Mouse (Mus musculus) neural tube, embryonic 14.5 days (tissue): ENCODE data around the gene Myd88. TPM values are rescaled to one million over a fixed set of nuclear protein-coding genes. Genes with fewer than 3 reads are reported as not detected.

ENCODE experiments used
- ATAC-seq: fragments of 200-750 bp; cut with Nextera tagmentation; 2 replicates; pipeline ENCODE4 v1.8.0; 2017; ENCODE audit warnings: low read depth, mild to moderate bottlenecking, moderate TSS enrichment, moderate library complexity
- H3K27ac ChIP-seq: fragments of 300-500 bp; sonication (generic); 2 replicates; pipeline ENCODE4 v1.5.1; 2014; ENCODE audit warnings: low read depth, mild to moderate bottlenecking, control low read depth, low read length, moderate library complexity, mixed read lengths
- H3K27me3 ChIP-seq: fragments of 300-500 bp; sonication (generic); 2 replicates; pipeline ENCODE4 v1.6.1; 2014; ENCODE audit warnings: low read length; ENCODE audit not compliant: control insufficient read depth, insufficient read depth
- H3K36me3 ChIP-seq: fragments of 300-500 bp; sonication (generic); 2 replicates; pipeline ENCODE4 v1.6.1; 2014; ENCODE audit warnings: low read length, mixed read lengths; ENCODE audit not compliant: control insufficient read depth, insufficient read depth
- H3K4me1 ChIP-seq: fragments of 300-500 bp; sonication (generic); 2 replicates; pipeline ENCODE4 v1.6.1; 2014; ENCODE audit warnings: low read length; ENCODE audit not compliant: control insufficient read depth, insufficient read depth
- H3K4me2 ChIP-seq: fragments of 300-500 bp; sonication (generic); 2 replicates; pipeline ENCODE4 v1.6.1; 2014; ENCODE audit warnings: mild to moderate bottlenecking, low read depth, low read length, control low read depth
- H3K4me3 ChIP-seq: fragments of 300-500 bp; sonication (generic); 2 replicates; pipeline ENCODE4 v1.5.1; 2014; ENCODE audit warnings: low read depth, low read length, control low read depth, mixed read lengths
- H3K9ac ChIP-seq: fragments of 300-500 bp; sonication (generic); replicated peaks from 2 replicates; pipeline ENCODE4 v1.6.1; 2014; ENCODE audit warnings: low read depth, mild to moderate bottlenecking, control low read depth, low read length, mixed read lengths
- H3K9me3 ChIP-seq: fragments of 300-500 bp; sonication (generic); 2 replicates; pipeline ENCODE4 v1.6.1; 2016; ENCODE audit warnings: low read length; ENCODE audit not compliant: control insufficient read depth
- WGBS: fragments of 180-500 bp; shearing (Covaris S2); extraction: QIAGEN DNeasy Blood & Tissue Kit; methylation state at CpG from one replicate; pipeline ENCODE4 v1.1.7; 2014; 5-methylcytosine and 5-hydroxymethylcytosine counted together
- polyA plus RNA-seq: library from polyadenylated mRNA; unstranded; fragments of >200 nt; fragmentation: Nextera tagmentation; extraction: Ambion mirVana; gene quantifications from 2 replicates; pipeline ENCODE4 v1.2.1, GENCODE M21; 2014

Myd88 gene
- polyA plus RNA-seq, 1 experiment from 2014 or later, result 2.8 TPM

DNA sequence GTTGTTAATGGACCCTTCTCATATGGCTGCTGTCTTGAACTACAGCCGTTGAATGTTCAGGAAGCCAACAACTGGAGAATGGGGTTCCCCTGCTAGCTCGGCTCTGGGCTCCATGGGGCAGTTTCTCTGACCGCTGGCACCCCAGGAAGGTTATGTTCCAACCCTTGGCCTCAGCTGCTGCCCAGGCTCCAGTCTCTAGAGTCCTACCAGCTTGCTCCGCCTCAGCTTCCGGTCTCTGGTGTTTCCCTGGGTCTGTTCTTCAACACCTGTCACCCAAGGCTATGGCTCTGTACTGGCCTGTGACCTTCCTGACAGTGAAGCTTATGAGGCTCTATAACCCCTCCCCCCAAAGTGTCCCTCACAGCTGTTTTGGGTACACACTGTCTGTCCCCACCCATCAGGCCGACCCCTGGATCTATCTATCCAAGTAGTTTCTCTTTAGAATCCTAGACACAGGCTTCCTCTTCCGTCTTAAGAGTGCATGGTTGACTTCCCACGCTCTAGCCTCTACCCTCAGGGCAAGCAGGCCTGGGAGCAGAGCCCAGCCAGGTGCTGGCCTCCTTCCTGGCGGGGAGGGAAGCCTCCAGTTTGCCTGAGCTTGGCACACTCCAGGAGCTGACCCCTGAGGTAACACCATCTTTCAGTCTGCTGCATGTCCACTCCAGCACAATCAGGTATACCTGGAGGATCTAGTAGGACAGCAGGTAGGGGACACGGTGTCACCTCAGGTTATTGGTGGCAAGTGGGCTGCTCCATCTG, 9.9 kb upstream of the Myd88 start:
- ATAC-seq, result no peak
- Histone ChIP-seq H3K27me3 (no peaks in the 10 kb centered on the region), H3K36me3 (peaks cover 34% of the 10 kb centered on the region), H3K4me1 (no peaks in the 10 kb centered on the region), H3K27ac (no peak overlapping the region), H3K9me3 (no peaks in the 10 kb centered on the region), H3K9ac (no peak overlapping the region), H3K4me3 (no peak overlapping the region), H3K4me2 (no peak overlapping the region)
- 92% methylated on average over 10 of the region's 10 CpGs for WGBS

DNA sequence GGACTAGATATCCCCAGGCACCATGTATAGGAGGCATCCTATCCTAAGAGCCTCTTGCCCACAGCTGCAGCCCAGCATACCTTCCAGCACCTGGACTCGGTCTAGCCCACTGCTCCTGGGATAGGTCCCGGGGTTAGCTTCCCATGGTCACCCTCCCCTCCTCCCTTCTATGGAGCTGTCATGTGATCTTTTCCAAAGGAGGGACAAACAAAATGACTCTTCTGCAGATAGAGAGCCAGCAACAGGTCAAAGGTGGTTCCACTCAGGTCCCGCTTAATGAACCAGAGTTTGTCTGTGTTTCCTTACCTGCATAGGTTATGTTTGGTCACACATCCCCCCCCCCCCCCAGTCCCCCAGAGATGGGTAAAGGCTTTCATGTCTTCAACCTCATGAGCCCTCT, 9.3 kb upstream of the Myd88 start:
- H3K9ac ChIP-seq, result no peak overlapping the region
- no peak overlapping the region for H3K4me2 ChIP-seq
- H3K36me3 ChIP-seq, result peaks cover 38% of the 10 kb centered on the region
- 92% methylated on average over 3 of the region's 3 CpGs for WGBS
- no peaks in the 10 kb centered on the region for H3K4me1 ChIP-seq
- no peaks in the 10 kb centered on the region for H3K27me3 ChIP-seq
- no peak overlapping the region for H3K4me3 ChIP-seq
- ATAC-seq, result no peak
- no peak overlapping the region for H3K27ac ChIP-seq
- H3K9me3 ChIP-seq, result no peaks in the 10 kb centered on the region

- ATAC-seq, result no peak
- no peaks in the 10 kb centered on the region for H3K27me3 ChIP-seq
- H3K9ac ChIP-seq, result no peak overlapping the region
- H3K9me3 ChIP-seq, result no peaks in the 10 kb centered on the region
- WGBS, result 95% methylated on average over 8 of the region's 8 CpGs
- peaks cover 57% of the 10 kb centered on the region for H3K36me3 ChIP-seq
- no peak overlapping the region for H3K4me3 ChIP-seq
- peaks cover 11% of the 10 kb centered on the region for H3K4me1 ChIP-seq
- H3K27ac ChIP-seq, result no peak overlapping the region
- no peak overlapping the region for H3K4me2 ChIP-seq
Observed at GRCm38 (mm10) chr9:119346376-119346775, 5.2 kb upstream of the Myd88 start.

DNA sequence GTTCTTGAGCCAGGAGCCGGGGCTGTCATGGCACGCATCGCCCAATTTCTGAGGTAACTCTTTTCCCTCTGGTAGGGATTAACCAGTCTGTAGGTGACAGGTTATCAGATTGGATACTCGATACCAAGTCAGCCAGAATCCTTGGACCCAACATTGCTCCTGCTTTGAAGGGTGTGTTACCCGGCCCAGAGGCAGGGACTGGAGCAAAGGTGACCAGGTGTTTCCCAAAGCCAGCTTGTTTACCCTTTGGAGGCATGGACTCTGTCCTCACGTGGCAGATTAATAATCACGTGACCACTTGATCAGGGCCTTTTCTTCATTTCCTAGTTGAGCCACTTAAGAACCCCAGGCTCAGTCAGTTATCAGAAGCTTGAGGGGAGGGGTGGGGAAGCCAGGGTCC, 1.5 kb upstream of the Myd88 start:
- WGBS, result 93% methylated on average over 7 of the region's 7 CpGs
- Histone ChIP-seq H3K4me1 (peaks cover 14% of the 10 kb centered on the region), H3K9me3 (no peaks in the 10 kb centered on the region), H3K9ac (no peak overlapping the region), H3K4me2 (no peak overlapping the region; the same call in 1 of the 2 replicates), H3K4me3 (no peak overlapping the region), H3K27me3 (no peaks in the 10 kb centered on the region), H3K27ac (no peak overlapping the region), H3K36me3 (peaks cover 35% of the 10 kb centered on the region)
- no peak for ATAC-seq

DNA sequence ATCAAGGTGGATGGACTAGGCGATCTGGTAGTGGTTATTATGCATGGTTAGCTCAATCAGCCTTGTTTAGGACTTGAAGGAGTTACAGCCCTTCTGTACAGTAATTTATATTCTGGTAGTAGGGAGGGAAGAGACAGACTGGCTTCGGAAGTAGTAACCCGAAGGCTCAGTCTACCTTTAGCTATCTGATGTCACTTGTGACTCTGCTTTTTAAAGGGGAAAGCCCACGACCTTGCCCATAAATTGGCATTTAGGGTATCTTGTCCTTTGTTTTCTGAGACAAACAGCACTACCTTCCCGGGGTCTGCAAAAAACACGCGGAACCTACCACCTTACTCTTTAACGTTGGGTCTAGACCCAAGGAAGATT, 1.0 kb downstream of the Myd88 start:
- Histone ChIP-seq H3K27me3 (no peaks in the 10 kb centered on the region), H3K27ac (peak overlapping the region; percentile 55; the same call in 1 of the 2 replicates), H3K4me2 (peak overlapping the region; percentile 66), H3K4me3 (peak overlapping the region; percentile 74), H3K4me1 (peaks cover 14% of the 10 kb centered on the region), H3K36me3 (peaks cover 17% of the 10 kb centered on the region), H3K9ac (no peak overlapping the region), H3K9me3 (no peaks in the 10 kb centered on the region)
- WGBS, result 4% methylated on average over 8 of the region's 8 CpGs
- ATAC-seq, result no peak

- H3K27me3 ChIP-seq, result no peaks in the 10 kb centered on the region
- H3K4me1 ChIP-seq, result peaks cover 14% of the 10 kb centered on the region
- H3K4me3 ChIP-seq, result peak within 1 kb of the TSS; percentile 74
- no peaks in the 10 kb centered on the region for H3K9me3 ChIP-seq
- peak within 1 kb of the TSS; percentile 37 for H3K9ac ChIP-seq
- peaks cover 12% of the 10 kb centered on the region for H3K36me3 ChIP-seq
- under 1% methylated on average over 43 of the region's 43 CpGs for WGBS
- peak within 1 kb of the TSS; percentile 66 for H3K4me2 ChIP-seq
- peak within 1 kb of the TSS; percentile 55; the same call in 1 of the 2 replicates for H3K27ac ChIP-seq
- no peak for ATAC-seq
Observed at GRCm38 (mm10) chr9:119339558-119340211, 1.5 kb downstream of the Myd88 start, which contains the start of gene Acaa1a. Gene Acaa1a (plus strand): TSS chr9:119339676.

DNA sequence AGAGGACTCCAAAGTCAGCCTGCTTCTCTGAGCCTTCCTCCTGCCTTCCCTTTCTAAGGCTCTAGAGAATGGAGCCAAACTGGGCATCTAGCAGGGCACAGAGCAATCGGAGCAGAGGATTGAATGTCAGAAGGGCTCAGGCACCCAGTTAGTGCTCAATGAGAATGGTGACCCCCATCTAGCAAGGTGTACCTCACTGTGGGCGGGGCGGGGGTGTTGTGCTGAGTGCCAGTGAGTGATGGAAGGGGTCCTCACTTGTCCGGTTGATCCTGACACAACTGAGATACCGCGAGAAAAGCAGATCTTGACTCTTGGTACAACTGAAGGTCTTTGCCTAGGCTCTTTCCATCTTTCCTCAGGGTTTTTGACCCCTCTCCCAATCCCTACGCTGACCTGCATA, 2.1 kb downstream of the Myd88 start:
- Histone ChIP-seq H3K4me3 (peak overlapping the region; percentile 74; the same call in 1 of the 2 replicates), H3K27me3 (no peaks in the 10 kb centered on the region), H3K27ac (no peak overlapping the region), H3K4me2 (peak overlapping the region; percentile 66), H3K9me3 (no peaks in the 10 kb centered on the region), H3K9ac (no peak overlapping the region; the same call in 1 of the 2 replicates), H3K4me1 (peaks cover 14% of the 10 kb centered on the region), H3K36me3 (peaks cover 8% of the 10 kb centered on the region)
- ATAC-seq, result no peak
- WGBS, result 53% methylated on average over 7 of the region's 7 CpGs

DNA sequence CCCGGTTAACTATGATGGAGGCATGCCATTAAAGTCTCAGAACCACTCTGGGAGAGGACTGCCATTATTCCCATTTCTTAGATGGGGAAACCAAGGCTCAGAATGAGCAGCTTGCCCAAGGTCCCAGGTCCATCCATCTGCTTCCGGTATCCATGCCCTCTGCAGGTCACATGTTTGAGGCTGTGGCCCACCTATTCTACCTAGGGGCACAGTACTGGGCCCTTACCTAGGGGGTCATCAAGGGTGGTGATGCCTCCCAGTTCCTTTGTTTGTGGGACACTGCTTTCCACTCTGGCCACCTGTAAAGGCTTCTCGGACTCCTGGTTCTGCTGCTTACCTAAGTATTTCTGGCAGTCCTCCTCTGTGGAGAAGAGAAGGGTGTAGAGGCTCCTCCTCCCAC, 2.9 kb downstream of the Myd88 start:
- Histone ChIP-seq H3K4me1 (peaks cover 14% of the 10 kb centered on the region), H3K27me3 (no peaks in the 10 kb centered on the region), H3K4me2 (no peak overlapping the region), H3K9me3 (no peaks in the 10 kb centered on the region), H3K9ac (no peak overlapping the region), H3K27ac (no peak overlapping the region), H3K4me3 (no peak overlapping the region), H3K36me3 (peaks cover under 1% of the 10 kb centered on the region; the same call in 1 of the 2 replicates)
- 98% methylated on average over 3 of the region's 3 CpGs for WGBS
- ATAC-seq, result no peak

GRCm38 (mm10) chr9:119337842-119338241, 3.4 kb downstream of the Myd88 start:
- no peak for ATAC-seq
- no peaks in the 10 kb centered on the region for H3K27me3 ChIP-seq
- H3K4me1 ChIP-seq, result peaks cover 14% of the 10 kb centered on the region
- H3K27ac ChIP-seq, result no peak overlapping the region
- H3K4me3 ChIP-seq, result no peak overlapping the region
- no peak overlapping the region for H3K4me2 ChIP-seq
- WGBS, result 94% methylated on average over 14 of the region's 14 CpGs
- H3K36me3 ChIP-seq, result no peaks in the 10 kb centered on the region
- no peak overlapping the region for H3K9ac ChIP-seq
- H3K9me3 ChIP-seq, result no peaks in the 10 kb centered on the region
